Mouse (Mus musculus): ENCODE results near the gene Rac2.

Rac2 gene

GRCm38 (mm10) chr15:78547415-78548335, 24.9 kb downstream of the Rac2 start:
- DNase-seq (ENCODE audit: extremely low read depth, low read depth): no peak

DNA sequence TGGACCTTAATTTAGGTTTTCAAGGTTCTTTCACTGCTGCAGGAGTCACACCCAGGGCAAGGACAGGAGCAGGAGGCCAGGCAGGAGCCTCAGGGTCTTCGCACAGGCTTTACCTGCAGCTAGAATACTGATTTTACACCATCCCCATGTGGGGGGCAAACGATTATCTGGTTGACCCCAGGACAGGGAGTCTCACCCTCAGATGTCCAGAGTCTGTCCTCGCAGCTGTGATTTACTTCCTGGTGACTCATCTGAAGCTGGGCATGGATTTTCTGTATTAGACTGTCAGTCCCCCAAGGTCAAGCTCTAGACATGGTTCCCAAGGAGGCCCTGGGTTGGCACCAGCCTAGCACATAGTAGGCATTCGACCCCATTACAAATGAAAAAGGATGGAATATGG, 26.5 kb downstream of the Rac2 start:
- DNase-seq (ENCODE audit: extremely low read depth, low read depth): no peak

- DNase-seq (ENCODE audit: extremely low read depth, low read depth): no peak
These were observed 28.0 kb downstream of the Rac2 start, which contains the start of gene Sstr3 for GRCm38 (mm10) chr15:78544561-78545001. Sstr3 (minus strand) TSS chr15:78544685.

- DNase-seq (ENCODE audit: extremely low read depth, low read depth): no peak
These were observed 28.5 kb downstream of the Rac2 start for GRCm38 (mm10) chr15:78544041-78544440.

DNA sequence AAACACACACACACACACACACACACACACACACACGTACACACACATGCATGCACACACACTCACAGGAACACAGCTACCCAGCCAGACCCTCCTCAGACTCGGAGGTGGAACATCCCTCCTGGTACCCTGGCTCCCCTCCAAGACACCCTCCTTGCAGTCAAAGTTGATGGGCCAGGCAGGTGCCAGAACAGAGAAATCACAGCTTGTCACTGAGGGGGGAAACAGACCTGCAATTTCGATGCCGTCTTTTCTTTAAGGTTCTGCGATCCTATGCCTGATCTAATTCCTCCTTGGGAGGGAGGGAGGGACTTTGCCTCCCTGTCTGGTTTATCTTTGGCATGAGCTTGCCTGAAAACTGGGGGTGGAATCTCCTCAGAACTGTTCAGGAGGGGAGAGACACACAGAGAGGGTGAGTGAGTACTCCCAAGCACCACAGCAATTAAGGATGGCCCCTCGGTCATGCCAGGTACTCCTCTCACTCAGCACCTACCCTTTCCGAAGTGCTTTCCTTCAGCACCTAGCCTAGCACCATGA, 29.7 kb downstream of the Rac2 start:
- no peak for DNase-seq (ENCODE audit: extremely low read depth, low read depth)

- no peak for DNase-seq (ENCODE audit: extremely low read depth, low read depth)
These were observed 30.4 kb downstream of the Rac2 start for GRCm38 (mm10) chr15:78542098-78542766.

DNA sequence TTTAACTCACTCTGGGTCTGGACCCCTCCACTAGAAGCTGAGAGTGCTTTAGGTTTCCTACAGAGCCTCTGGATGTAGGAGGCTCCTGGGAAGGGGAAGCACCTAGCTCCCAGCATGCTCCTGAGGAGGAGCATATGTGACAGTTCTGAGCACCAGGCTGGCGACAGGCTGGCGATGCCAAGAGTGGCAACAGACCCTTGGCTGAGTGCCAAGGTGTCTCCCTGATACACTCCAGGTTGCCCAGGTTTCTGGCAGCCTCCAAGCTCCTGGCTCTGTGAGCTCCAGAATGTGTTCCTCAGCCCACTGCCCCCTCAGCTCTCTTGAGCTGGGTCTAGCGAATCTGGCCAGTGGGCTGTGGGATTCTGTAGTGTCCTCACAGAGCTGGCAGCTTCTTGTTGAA, 31.0 kb downstream of the Rac2 start:
- DNase-seq (ENCODE audit: extremely low read depth, low read depth): no peak

DNA sequence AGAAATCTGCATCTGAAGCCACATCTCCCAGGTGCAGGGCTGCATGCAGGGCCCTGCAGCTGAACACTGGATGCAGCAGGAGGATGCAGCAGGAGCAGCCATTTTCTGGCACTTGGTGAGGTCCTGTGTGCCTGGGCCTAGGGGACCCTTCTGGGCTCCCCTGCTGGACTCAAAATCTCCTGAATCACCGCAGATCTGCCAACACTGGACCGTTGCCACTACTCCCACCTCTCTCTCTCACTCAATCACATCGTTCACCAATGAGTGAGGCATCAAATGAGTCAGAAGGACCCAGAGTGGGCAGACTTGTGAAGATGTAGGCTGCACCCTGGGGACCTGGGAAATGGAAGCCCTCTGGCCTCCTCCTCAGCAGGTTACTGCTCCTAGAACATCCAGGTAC, 31.5 kb downstream of the Rac2 start:
- DNase-seq (ENCODE audit: extremely low read depth, low read depth): no peak

GRCm38 (mm10) chr15:78535723-78536421, 36.7 kb downstream of the Rac2 start:
- DNase-seq (ENCODE audit: extremely low read depth, low read depth): no peak

DNA sequence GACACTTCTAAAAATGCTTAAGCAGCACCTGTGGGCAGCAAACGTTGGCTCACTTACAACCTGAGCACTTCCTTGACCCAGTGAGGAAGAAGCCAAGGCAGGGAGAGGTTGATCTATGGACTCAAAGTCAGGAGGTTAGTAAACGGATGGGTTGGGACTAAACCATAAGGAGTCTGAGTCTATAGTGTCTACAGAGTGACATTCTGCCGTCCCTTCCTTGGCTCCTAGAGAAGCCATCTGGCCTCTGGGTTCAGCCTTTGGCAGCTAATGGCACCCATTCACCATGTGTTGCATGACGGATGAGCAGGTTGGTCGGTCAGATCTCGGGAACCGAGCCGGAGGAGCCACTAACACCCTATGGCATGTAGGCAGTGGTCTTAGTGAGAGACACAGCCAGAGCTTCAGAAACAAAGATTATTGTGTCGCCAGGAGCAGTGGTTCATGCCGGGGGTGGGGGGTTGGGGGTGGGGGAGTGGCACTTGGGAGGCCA, 39.2 kb downstream of the Rac2 start:
- DNase-seq (ENCODE audit: extremely low read depth, low read depth): no peak

- no peak for DNase-seq (ENCODE audit: extremely low read depth, low read depth)
These were observed 39.8 kb downstream of the Rac2 start for GRCm38 (mm10) chr15:78532566-78533345.

DNA sequence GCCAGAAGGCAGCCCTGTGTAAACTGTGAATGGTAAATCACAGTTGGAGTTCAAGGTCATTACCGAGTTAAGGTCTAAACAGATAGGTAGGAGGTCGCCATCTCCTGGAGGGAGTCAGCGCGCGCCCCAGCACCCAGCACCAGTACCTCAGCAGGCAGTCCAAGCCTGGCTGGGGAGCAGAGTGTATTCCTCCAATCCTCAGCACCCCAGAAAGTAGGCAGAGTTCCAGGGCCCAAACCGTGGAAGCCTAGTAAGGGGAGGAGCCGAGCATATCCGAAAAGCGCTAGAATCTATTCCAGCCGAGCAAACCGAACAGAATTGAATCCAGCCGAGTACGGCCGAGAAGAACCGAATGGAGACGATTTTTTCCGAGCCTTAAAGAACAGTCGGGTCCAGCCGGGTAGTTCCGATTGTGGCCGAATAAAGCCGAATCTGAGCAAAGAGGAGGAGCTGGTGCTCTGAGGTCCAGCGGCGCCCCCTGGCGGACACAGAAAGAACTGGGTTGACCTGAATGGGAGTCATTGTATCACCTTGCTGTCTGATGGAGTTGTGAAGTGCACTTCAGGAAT, 40.6 kb downstream of the Rac2 start:
- peak; percentile 87 for DNase-seq (ENCODE audit: extremely low read depth, low read depth)

DNA sequence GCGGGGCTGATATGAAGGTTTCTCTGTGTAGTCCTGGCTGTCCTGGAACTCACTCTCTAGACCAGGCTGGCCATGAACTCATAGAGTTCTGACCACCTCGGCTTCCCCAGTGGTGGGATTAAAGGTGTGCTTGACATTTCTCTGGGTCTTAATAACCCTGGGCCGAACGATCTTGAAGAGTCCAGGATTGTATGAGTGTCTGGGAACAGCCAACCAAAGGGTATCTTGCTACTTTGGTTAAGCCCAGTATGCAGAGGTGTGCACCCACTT, 41.2 kb downstream of the Rac2 start:
- no peak for DNase-seq (ENCODE audit: extremely low read depth, low read depth)

DNA sequence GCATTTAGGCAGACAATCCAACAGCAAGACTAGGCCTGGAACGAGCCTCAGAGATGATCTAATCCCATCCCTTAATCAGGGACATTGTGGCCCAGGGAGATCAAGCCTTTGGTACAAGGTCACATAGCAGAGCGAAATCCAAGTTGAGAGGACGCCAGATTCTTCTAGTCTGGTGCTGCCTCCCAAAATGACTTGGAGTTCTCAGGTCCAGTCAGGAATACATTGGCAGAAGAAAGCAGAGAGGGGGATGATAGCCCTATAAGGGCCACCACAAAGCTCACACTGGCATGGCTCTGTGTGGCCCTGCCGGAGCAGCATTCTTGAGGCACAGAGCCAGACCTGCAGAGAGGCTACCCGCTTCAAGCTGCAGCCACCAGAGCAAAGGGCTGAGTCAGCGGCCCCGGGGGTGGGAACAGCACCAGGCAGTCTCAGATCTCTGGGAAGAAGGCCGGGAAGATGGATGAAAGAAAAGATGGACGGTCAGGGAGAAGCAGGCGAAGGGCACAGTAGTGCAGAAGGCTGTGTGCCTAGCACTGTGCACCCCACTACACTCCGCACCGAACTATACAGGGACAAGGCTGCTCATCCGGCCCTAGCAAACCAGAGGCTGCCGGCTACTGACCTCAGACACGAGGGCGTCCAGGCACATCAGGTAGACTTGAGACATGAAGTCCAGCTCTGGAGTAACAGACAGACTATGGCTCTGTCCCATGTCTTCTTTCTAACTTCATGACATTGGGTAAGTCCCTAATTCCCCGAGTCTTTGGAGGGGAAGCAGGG, 41.7 kb downstream of the Rac2 start, which contains the start of gene C1qtnf6:
C1qtnf6 (minus strand) TSS at position 746 of the 780 bp plus-strand sequence.
- DNase-seq (ENCODE audit: extremely low read depth, low read depth): no peak

DNA sequence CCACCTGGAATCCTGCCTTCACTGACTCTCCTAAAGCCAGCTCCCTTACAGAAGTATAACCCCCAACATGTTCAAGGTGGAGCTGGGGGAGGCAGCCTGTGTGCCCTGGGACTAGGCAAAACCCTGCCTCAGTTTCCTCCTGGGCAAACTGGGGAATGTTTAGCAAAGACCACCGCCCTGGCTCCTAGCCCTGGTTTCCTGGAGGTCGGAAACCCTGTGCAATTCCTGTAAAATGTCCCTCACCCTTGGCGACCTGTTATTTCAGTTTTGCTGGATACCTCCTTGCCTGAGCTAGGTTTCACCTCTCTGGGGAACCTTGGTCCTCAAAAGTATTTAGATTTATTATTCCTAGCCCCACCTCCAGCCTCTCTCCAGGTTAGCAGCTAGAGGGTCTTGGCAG, 42.4 kb downstream of the Rac2 start:
- DNase-seq (ENCODE audit: extremely low read depth, low read depth): no peak

DNA sequence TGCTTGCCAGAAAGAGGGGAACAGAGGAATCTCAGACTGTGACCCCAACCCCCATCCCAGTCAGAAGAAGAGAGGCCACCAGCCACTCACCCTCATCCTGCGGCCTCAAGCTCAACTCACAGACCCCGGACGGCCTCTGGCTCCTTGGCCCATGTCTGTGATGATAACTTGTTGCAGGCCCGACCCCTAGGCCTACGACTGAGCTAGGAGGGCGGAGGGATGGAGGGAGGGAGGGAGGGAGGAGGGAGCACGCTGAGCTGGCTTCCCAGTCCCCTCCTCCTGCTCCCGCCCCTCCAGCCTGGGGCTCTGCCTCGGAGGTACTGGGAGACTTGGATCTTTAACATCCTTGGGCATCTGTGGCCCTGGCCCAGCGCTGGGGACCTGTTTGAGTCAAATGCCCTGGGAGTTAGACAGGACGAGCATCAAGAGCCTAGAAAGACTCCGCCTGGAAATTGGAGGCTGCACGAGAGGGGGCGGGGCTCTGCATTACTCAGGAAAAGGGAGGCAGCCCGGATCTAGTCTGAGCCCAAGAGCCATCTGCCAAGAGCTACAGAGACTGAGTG, 43.1 kb downstream of the Rac2 start:
- DNase-seq (ENCODE audit: extremely low read depth, low read depth): no peak

- no peak for DNase-seq (ENCODE audit: extremely low read depth, low read depth)
These were observed 43.7 kb downstream of the Rac2 start for GRCm38 (mm10) chr15:78528726-78529411.

- no peak for DNase-seq (ENCODE audit: extremely low read depth, low read depth)
These were observed 44.6 kb downstream of the Rac2 start for GRCm38 (mm10) chr15:78527973-78528372.

DNA sequence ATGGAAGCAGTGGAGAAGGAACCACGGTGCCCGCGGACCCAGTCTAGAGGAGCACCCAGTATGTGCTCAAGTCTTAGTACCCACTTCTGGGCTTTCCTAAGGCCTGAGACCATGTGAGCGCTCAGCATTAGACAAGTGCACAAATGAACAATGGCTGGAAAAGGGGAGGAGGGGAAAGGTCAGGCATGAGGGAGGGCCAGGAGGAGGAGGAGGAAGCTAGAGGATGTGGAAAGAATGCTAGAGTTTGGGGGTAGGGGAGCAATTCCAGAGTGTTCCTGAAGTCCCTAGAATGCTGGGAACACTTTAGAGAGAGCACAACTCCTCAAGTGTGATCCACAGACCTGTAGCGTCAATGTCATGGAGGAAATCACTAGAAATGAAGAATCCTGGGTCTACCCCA, 48.4 kb downstream of the Rac2 start:
- no peak for DNase-seq (ENCODE audit: extremely low read depth, low read depth)
